Mouse (Mus musculus): Measurements from ENCODE around the gene Birc7. TPM values are rescaled to one million over a fixed set of nuclear protein-coding genes. Genes with fewer than 3 reads are reported as not detected.

Gene Birc7
- polyA plus RNA-seq, 1 experiment from 2014 or later, result not detected

DNA sequence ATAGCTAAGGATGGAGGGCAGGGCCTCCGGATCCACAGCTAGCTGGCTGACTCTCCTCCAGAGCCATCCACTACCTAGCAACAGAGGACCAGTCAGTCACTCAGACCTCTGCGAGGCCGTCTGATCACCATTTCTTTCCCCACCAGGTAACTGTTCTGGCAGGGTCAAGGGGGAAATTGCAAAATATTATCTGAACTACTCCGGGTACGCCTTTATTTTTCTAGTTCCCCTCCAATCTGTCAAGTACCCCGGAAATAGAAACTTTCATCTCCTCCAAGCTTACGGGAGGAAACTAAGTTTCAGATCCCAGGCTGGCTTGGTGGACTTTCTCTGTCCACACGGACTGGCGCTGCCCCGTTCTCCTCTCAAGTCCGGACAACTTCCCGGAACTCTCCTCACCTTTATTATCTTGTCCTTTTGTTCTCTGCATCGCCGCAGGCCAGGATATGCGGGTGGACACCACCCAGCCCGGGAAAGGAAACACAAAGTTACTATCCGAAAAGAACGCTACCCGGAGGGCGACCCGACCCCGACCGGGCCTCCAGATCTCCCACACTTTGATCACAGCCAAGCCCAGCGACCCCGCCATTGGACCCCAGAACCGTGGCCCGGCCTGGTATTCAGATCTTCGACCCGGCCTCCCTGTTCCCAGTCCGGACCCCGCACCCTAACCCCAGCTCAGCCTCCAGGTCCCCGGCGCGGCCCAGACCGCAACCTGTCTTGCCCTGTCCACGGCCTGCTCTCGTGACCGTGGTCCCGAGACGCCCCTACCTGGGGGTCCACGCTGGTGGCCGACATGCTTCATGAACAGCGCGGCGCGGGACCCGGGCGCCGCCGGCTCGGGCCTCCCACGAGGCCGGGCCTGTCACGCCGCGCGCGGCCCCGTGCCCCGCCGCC, 8.7 kb upstream of the Birc7 start:
- Histone ChIP-seq H3K4me3 (replicated peaks) (peak overlapping the region; percentile 100), H3K27ac (peak overlapping the region; percentile 76), H3K4me1 (replicated peaks) (peaks cover 5% of the 10 kb centered on the region; the same call in 1 of the 2 replicates), H3K9ac (peak overlapping the region; percentile 99), H3K36me3 (no peaks in the 10 kb centered on the region), H3K27me3 (replicated peaks) (no peaks in the 10 kb centered on the region), H3K4me2 (replicated peaks) (peak overlapping the region; percentile 65), H3K9me3 (no peaks in the 10 kb centered on the region)
- under 1% methylated on average over 61 of the region's 61 CpGs for WGBS
- peak; percentile 63; the same call in 1 of the 2 replicates for ATAC-seq

DNA sequence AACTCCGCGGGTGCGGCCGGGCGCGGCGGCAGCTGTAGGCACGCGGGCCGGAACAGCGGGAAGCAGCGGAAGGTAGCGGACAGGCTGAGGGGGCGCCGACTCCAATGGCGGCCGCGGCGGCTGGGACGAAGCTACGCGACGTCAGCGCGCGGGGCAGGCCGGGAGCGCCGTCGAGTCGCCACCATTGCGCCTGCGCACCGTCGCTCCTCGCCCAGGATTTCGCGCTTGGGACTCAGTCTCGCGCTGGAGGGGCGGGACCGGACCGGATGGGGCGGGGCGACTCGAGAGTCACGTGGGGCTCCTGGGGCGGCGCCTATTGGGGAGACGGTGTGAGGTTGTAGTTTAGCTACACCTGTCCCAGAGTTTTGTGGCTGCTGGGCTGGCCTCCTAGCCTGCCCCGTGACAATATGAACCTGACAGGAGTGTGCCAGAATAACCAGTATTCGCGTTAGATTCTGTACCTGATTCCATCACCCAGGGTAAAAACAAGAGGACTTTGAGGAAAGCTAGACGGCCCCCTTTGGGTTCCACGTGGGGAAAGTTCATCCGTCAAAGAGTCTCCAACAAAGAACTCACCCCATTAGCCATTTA, 7.9 kb upstream of the Birc7 start, which contains the start of gene Ythdf1:
Gene Ythdf1, minus strand, starts transcription at position 140 of the 591 bp plus-strand sequence.
- Histone ChIP-seq H3K4me3 (replicated peaks) (peak within 1 kb of the TSS; percentile 100), H3K27ac (peak within 1 kb of the TSS; percentile 76), H3K4me1 (replicated peaks) (peaks cover 3% of the 10 kb centered on the region; the same call in 1 of the 2 replicates), H3K9me3 (no peaks in the 10 kb centered on the region), H3K9ac (peak within 1 kb of the TSS; percentile 99), H3K27me3 (replicated peaks) (no peaks in the 10 kb centered on the region), H3K4me2 (replicated peaks) (peak within 1 kb of the TSS; percentile 65), H3K36me3 (no peaks in the 10 kb centered on the region)
- WGBS, result under 1% methylated on average over 39 of the region's 56 CpGs
- ATAC-seq, result peak; percentile 93

DNA sequence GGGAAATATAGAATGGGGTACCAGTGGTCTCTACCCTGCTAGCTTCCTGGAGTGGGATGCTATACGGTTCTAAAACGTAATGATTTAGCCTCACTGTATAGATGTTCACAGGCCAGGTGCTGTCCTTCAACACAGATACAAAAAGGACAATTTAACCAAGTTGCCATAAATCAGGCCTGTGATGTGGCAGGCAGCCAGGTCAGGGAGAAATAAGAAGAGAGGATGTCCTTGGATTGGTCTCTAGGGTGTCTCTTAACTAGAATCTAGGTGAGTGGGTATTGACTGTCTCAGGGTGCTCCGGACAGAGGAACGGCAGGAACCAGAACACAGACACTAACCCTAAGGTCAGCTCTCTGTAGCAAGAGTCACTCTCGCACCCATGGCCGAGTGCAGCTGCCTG, 6.1 kb upstream of the Birc7 start:
- ATAC-seq, result no peak
- H3K9ac ChIP-seq, result no peak overlapping the region
- H3K27me3 ChIP-seq (replicated peaks), result no peaks in the 10 kb centered on the region
- 84% methylated on average over 6 of the region's 6 CpGs for WGBS
- no peak overlapping the region for H3K4me3 ChIP-seq (replicated peaks)
- H3K4me1 ChIP-seq (replicated peaks), result peaks cover 3% of the 10 kb centered on the region; the same call in 1 of the 2 replicates
- no peaks in the 10 kb centered on the region for H3K36me3 ChIP-seq
- H3K27ac ChIP-seq, result no peak overlapping the region
- H3K4me2 ChIP-seq (replicated peaks), result no peak overlapping the region
- no peaks in the 10 kb centered on the region for H3K9me3 ChIP-seq

GRCm38 (mm10) chr2:180925176-180925575, 3.6 kb upstream of the Birc7 start:
- ATAC-seq, result no peak
- Histone ChIP-seq H3K36me3 (no peaks in the 10 kb centered on the region), H3K27ac (no peak overlapping the region), H3K4me3 (replicated peaks) (no peak overlapping the region), H3K4me2 (replicated peaks) (no peak overlapping the region), H3K27me3 (replicated peaks) (no peaks in the 10 kb centered on the region), H3K9me3 (no peaks in the 10 kb centered on the region), H3K9ac (no peak overlapping the region), H3K4me1 (replicated peaks) (no peaks in the 10 kb centered on the region)
- WGBS, result 7% methylated on average over 4 of the region's 4 CpGs

GRCm38 (mm10) chr2:180932418-180932817, 3.6 kb downstream of the Birc7 start:
- H3K9me3 ChIP-seq, result no peaks in the 10 kb centered on the region
- no peak overlapping the region for H3K27ac ChIP-seq
- no peak overlapping the region for H3K4me2 ChIP-seq (replicated peaks)
- H3K9ac ChIP-seq, result no peak overlapping the region
- H3K36me3 ChIP-seq, result no peaks in the 10 kb centered on the region
- no peaks in the 10 kb centered on the region for H3K4me1 ChIP-seq (replicated peaks)
- ATAC-seq, result 0 out of 2 replicates have a peak, but pooled peaks have one; percentile 41
- H3K4me3 ChIP-seq (replicated peaks), result no peak overlapping the region
- H3K27me3 ChIP-seq (replicated peaks), result no peaks in the 10 kb centered on the region
- 63% methylated on average over 1 of the region's 1 CpGs for WGBS

- Histone ChIP-seq H3K9me3 (no peaks in the 10 kb centered on the region), H3K4me3 (replicated peaks) (no peak overlapping the region), H3K4me1 (replicated peaks) (no peaks in the 10 kb centered on the region), H3K4me2 (replicated peaks) (no peak overlapping the region), H3K27me3 (replicated peaks) (no peaks in the 10 kb centered on the region), H3K27ac (no peak overlapping the region), H3K9ac (no peak overlapping the region), H3K36me3 (no peaks in the 10 kb centered on the region)
- ATAC-seq, result no peak
These were observed 11.4 kb downstream of the Birc7 start for GRCm38 (mm10) chr2:180940187-180940586.

DNA sequence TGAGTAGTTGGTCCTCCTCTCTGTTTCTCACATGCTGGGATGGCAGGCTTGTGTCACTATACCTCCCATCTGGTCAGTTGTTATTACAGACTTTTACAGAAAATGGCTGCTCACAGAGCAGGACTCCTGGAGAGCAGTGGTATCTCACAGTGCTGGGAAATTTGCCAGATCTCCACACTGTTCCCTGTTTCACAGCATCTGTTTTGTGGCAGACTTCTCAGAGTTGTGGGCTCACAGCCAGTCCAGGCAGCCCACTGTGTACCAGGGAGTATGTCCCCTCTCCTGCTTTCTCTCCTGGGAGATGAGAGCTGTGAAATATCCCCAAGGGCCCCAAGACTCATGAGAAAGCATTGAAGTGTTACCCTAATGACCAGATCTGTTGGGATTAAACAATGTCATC, 13.0 kb downstream of the Birc7 start:
- Histone ChIP-seq H3K9ac (no peak overlapping the region), H3K27me3 (replicated peaks) (no peaks in the 10 kb centered on the region), H3K4me1 (replicated peaks) (no peaks in the 10 kb centered on the region), H3K27ac (no peak overlapping the region), H3K9me3 (no peaks in the 10 kb centered on the region), H3K4me3 (replicated peaks) (no peak overlapping the region), H3K4me2 (replicated peaks) (no peak overlapping the region), H3K36me3 (no peaks in the 10 kb centered on the region)
- no peak for ATAC-seq

- Histone ChIP-seq H3K36me3 (no peaks in the 10 kb centered on the region), H3K9me3 (no peaks in the 10 kb centered on the region), H3K27ac (no peak overlapping the region), H3K4me2 (replicated peaks) (no peak overlapping the region), H3K9ac (no peak overlapping the region), H3K27me3 (replicated peaks) (no peaks in the 10 kb centered on the region), H3K4me1 (replicated peaks) (peaks cover 12% of the 10 kb centered on the region), H3K4me3 (replicated peaks) (no peak overlapping the region)
- 26% methylated on average over 1 of the region's 1 CpGs for WGBS
- ATAC-seq, result no peak
These were observed 21.1 kb downstream of the Birc7 start for GRCm38 (mm10) chr2:180949947-180950346.

- Histone ChIP-seq H3K9ac (no peak overlapping the region), H3K27ac (peak overlapping the region; percentile 49; the same call in 1 of the 2 replicates), H3K9me3 (no peaks in the 10 kb centered on the region), H3K4me3 (replicated peaks) (peak overlapping the region; percentile 59), H3K4me2 (replicated peaks) (peak overlapping the region; percentile 91), H3K36me3 (no peaks in the 10 kb centered on the region), H3K4me1 (replicated peaks) (peaks cover 16% of the 10 kb centered on the region), H3K27me3 (replicated peaks) (no peaks in the 10 kb centered on the region; the same call in 1 of the 2 replicates)
- ATAC-seq, result 0 out of 2 replicates have a peak, but pooled peaks have one; percentile 29
- 23% methylated on average over 9 of the region's 9 CpGs for WGBS
These were observed 23.9 kb downstream of the Birc7 start for GRCm38 (mm10) chr2:180952731-180953171.

DNA sequence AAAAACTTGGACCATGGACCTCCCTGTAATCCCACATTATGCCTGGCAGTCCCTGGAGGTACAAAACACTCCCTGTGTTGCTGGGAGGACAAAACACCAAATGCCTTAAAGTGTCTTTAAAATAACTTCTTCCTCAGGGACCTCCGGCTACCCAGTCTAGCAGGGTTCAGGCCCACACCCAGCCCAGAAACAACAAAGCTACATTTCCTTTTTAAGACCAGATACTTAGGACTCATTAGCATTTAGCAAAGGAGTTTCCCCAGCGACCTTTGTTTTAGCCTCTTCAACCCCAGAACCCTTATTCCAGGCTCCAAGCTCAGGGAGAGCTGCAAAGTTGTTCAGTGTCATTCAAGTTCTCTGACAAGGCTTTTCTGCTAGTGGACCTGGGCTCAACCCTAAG, 24.8 kb downstream of the Birc7 start:
- H3K9ac ChIP-seq, result peak overlapping the region; percentile 56; the same call in 1 of the 2 replicates
- peak overlapping the region; percentile 91 for H3K4me2 ChIP-seq (replicated peaks)
- no peak for ATAC-seq
- H3K9me3 ChIP-seq, result no peaks in the 10 kb centered on the region
- H3K27me3 ChIP-seq (replicated peaks), result no peaks in the 10 kb centered on the region; the same call in 1 of the 2 replicates
- H3K27ac ChIP-seq, result peak overlapping the region; percentile 79; the same call in 1 of the 2 replicates
- H3K4me3 ChIP-seq (replicated peaks), result peak overlapping the region; percentile 59
- 39% methylated on average over 2 of the region's 2 CpGs for WGBS
- H3K36me3 ChIP-seq, result no peaks in the 10 kb centered on the region
- H3K4me1 ChIP-seq (replicated peaks), result peaks cover 16% of the 10 kb centered on the region

- peak within 1 kb of the TSS; percentile 79 for H3K27ac ChIP-seq
- H3K27me3 ChIP-seq (replicated peaks), result no peaks in the 10 kb centered on the region; the same call in 1 of the 2 replicates
- peak within 1 kb of the TSS; percentile 59 for H3K4me3 ChIP-seq (replicated peaks)
- H3K4me1 ChIP-seq (replicated peaks), result peaks cover 16% of the 10 kb centered on the region
- no peaks in the 10 kb centered on the region for H3K36me3 ChIP-seq
- H3K9me3 ChIP-seq, result no peaks in the 10 kb centered on the region
- H3K9ac ChIP-seq, result peak within 1 kb of the TSS; percentile 56
- peak; percentile 91 for ATAC-seq
- H3K4me2 ChIP-seq (replicated peaks), result peak within 1 kb of the TSS; percentile 91
- 1% methylated on average over 52 of the region's 52 CpGs for WGBS
These were observed 25.5 kb downstream of the Birc7 start, which contains the start of gene Nkain4 for GRCm38 (mm10) chr2:180954061-180955047. Nkain4 (minus strand) TSS chr2:180954699.
